Mouse (Mus musculus): ENCODE measurements at regions not wholly inside any gene's neighbourhood (a gene's known extent, or its start where the extent isn't known, plus 50 kb on each side); places are given as distances from the start of the nearest gene placed in this dataset.

GRCm38 (mm10) chr1:184378665-184379064, 344.6 kb upstream of the 1700056E22Rik start:
- TF ChIP-seq POLR2A (IDR thresholded peaks at IDR 0.05; ENCODE audit: borderline replicate concordance, low read depth, low read length) (no peak), CTCF (IDR thresholded peaks at IDR 0.05; ENCODE audit: low read depth, low read length) (no peak)

Data from bone marrow macrophage, adult 2 months (primary cell).